Mouse (Mus musculus): ENCODE data around the gene Mpped1. TPM values are rescaled to one million over a fixed set of nuclear protein-coding genes. Genes with fewer than 3 reads are reported as not detected.

Gene Mpped1
- total and polyA plus RNA-seq, 3 experiments = not detected

GRCm38 (mm10) chr15:83748986-83749385 lies 30.3 kb upstream of the Mpped1 start:
- TF ChIP-seq TBP (IDR thresholded peaks at IDR 0.05; ENCODE audit: low read depth, low read length) (no peak), JUND (IDR thresholded peaks at IDR 0.05; ENCODE audit: low read depth, low read length) (no peak), EP300 (IDR thresholded peaks at IDR 0.05; ENCODE audit: low read depth in 1 of 2, low read length in 2 of 2) (no peak), GABPA (IDR thresholded peaks at IDR 0.05; ENCODE audit: low read depth, low read length) (no peak), SIN3A (IDR thresholded peaks at IDR 0.05; ENCODE audit: low read length) (no peak), ZMIZ1 (IDR thresholded peaks at IDR 0.05; ENCODE audit: low read depth, low read length) (no peak), ZC3H11A (IDR thresholded peaks at IDR 0.05; ENCODE audit: low read depth, low read length) (no peak), MAZ (IDR thresholded peaks at IDR 0.05; ENCODE audit: low read depth, low read length) (no peak), MYC (IDR thresholded peaks at IDR 0.05; ENCODE audit: low read depth, low read length) (no peak)
- H3K27me3 ChIP-seq (ENCODE audit: control insufficient read depth in 1 of 2, insufficient read depth in 2 of 2, low read length in 2 of 2) = no peaks in the 10 kb centered on the region

GRCm38 (mm10) chr15:83749436-83749835 lies 29.8 kb upstream of the Mpped1 start:
- no peak for DNase-seq (ENCODE audit: low read depth, low spot score)
- Histone ChIP-seq H3K4me3 (ENCODE audit: control insufficient read depth in 1 of 2, insufficient read depth in 1 of 2, low read depth in 2 of 2, low read length in 2 of 2) (no peak overlapping the region), H3K4me1 (ENCODE audit: control insufficient read depth in 1 of 2, insufficient read depth in 2 of 2, low read length in 2 of 2) (no peaks in the 10 kb centered on the region), H3K27me3 (ENCODE audit: control insufficient read depth in 1 of 2, insufficient read depth in 2 of 2, low read length in 2 of 2) (no peaks in the 10 kb centered on the region), H3K79me2 (ENCODE audit: control insufficient read depth, insufficient read depth, low read length, poor library complexity) (no peaks in the 10 kb centered on the region), H3K9ac (ENCODE audit: control insufficient read depth, low read depth, low read length, poor library complexity, severe bottlenecking) (no peak overlapping the region), H3K9me3 (replicated peaks; ENCODE audit: insufficient read depth, low read length) (no peaks in the 10 kb centered on the region), H3K27ac (ENCODE audit: control insufficient read depth, low read depth, low read length) (no peak overlapping the region), H3K36me3 (ENCODE audit: control insufficient read depth in 1 of 2, insufficient read depth in 2 of 2, low read length in 2 of 2) (no peaks in the 10 kb centered on the region)
- TF ChIP-seq SMC3 (IDR thresholded peaks at IDR 0.05; ENCODE audit: low read depth, low read length) (no peak), KAT2A (conservative IDR thresholded peaks at IDR 0.05; ENCODE audit: low read depth, low read length) (no peak), MAZ (IDR thresholded peaks at IDR 0.05; ENCODE audit: low read depth, low read length) (no peak), JUND (IDR thresholded peaks at IDR 0.05; ENCODE audit: low read depth, low read length) (no peak), MYB (IDR thresholded peaks at IDR 0.05; ENCODE audit: low read depth, low read length) (no peak), MXI1 (IDR thresholded peaks at IDR 0.05; ENCODE audit: low read depth, low read length) (no peak)

More at GRCm38 (mm10) chr15:83748986-83749385, 30.3 kb upstream of the Mpped1 start:
- no peaks in the 10 kb centered on the region for H3K36me3 ChIP-seq (ENCODE audit: control insufficient read depth in 1 of 2, insufficient read depth in 2 of 2, low read length in 2 of 2)
- H3K9me3 ChIP-seq (replicated peaks; ENCODE audit: insufficient read depth, low read length) = no peaks in the 10 kb centered on the region
- no peak for DNase-seq (ENCODE audit: low read depth, low spot score)
- no peaks in the 10 kb centered on the region for H3K4me1 ChIP-seq (ENCODE audit: control insufficient read depth in 1 of 2, insufficient read depth in 2 of 2, low read length in 2 of 2)
- H3K27ac ChIP-seq (ENCODE audit: control insufficient read depth, low read depth, low read length) = no peak overlapping the region
- H3K4me3 ChIP-seq (ENCODE audit: control insufficient read depth in 1 of 2, insufficient read depth in 1 of 2, low read depth in 2 of 2, low read length in 2 of 2) = no peak overlapping the region
- H3K79me2 ChIP-seq (ENCODE audit: control insufficient read depth, insufficient read depth, low read length, poor library complexity) = no peaks in the 10 kb centered on the region
- H3K9ac ChIP-seq (ENCODE audit: control insufficient read depth, low read depth, low read length, poor library complexity, severe bottlenecking) = no peak overlapping the region

- Histone ChIP-seq H3K9me3 (replicated peaks; ENCODE audit: insufficient read depth, low read length) (no peaks in the 10 kb centered on the region), H3K9ac (ENCODE audit: control insufficient read depth, low read depth, low read length, poor library complexity, severe bottlenecking) (no peak overlapping the region), H3K4me3 (ENCODE audit: control insufficient read depth in 1 of 2, insufficient read depth in 1 of 2, low read depth in 2 of 2, low read length in 2 of 2) (no peak overlapping the region), H3K27ac (ENCODE audit: control insufficient read depth, low read depth, low read length) (no peak overlapping the region), H3K79me2 (ENCODE audit: control insufficient read depth, insufficient read depth, low read length, poor library complexity) (no peaks in the 10 kb centered on the region), H3K27me3 (ENCODE audit: control insufficient read depth in 1 of 2, insufficient read depth in 2 of 2, low read length in 2 of 2) (no peaks in the 10 kb centered on the region), H3K36me3 (ENCODE audit: control insufficient read depth in 1 of 2, insufficient read depth in 2 of 2, low read length in 2 of 2) (no peaks in the 10 kb centered on the region), H3K4me1 (ENCODE audit: control insufficient read depth in 1 of 2, insufficient read depth in 2 of 2, low read length in 2 of 2) (no peaks in the 10 kb centered on the region)
- peak; percentile 10 for DNase-seq (ENCODE audit: low read depth, low spot score)
- TF ChIP-seq CTCF (IDR thresholded peaks at IDR 0.05 in 2 of 3, conservative IDR thresholded peaks at IDR 0.05 in 1 of 3; ENCODE audit: control insufficient read depth in 1 of 3, insufficient read depth in 1 of 3, low read depth in 2 of 3, low read length in 3 of 3, poor library complexity in 1 of 3, severe bottlenecking in 1 of 3) = peak; percentile 40 to 62 (median 46); a peak in 5 of 6 replicates
- TF ChIP-seq ETS1 (IDR thresholded peaks at IDR 0.05; ENCODE audit: low read depth, low read length) = no peak
- TF ChIP-seq MYC (IDR thresholded peaks at IDR 0.05; ENCODE audit: low read depth, low read length) = no peak
- TF ChIP-seq RAD21 (IDR thresholded peaks at IDR 0.05; ENCODE audit: low read depth, low read length) = peak; percentile 6; the same call in 1 of the 2 replicates
Observed at GRCm38 (mm10) chr15:83756742-83757141, 22.5 kb upstream of the Mpped1 start.

Measured in MEL (cell line).